Mouse (Mus musculus) E14TG2a.4 (cell line): ENCODE data around the gene Kcnq5.

Experiments used
- CTCF ChIP-seq: conservative IDR thresholded peaks from 2 replicates; pipeline ENCODE4 v1.5.1; 2014; ENCODE audit warnings: low read length
- NANOG ChIP-seq: IDR thresholded peaks from 2 replicates; pipeline ENCODE4 v1.6.1; 2014; ENCODE audit warnings: borderline replicate concordance, low read length, mixed read lengths
- POU5F1 ChIP-seq: IDR thresholded peaks from 2 replicates; pipeline ENCODE4 v1.6.1; 2014; ENCODE audit warnings: low read length, borderline replicate concordance

DNA sequence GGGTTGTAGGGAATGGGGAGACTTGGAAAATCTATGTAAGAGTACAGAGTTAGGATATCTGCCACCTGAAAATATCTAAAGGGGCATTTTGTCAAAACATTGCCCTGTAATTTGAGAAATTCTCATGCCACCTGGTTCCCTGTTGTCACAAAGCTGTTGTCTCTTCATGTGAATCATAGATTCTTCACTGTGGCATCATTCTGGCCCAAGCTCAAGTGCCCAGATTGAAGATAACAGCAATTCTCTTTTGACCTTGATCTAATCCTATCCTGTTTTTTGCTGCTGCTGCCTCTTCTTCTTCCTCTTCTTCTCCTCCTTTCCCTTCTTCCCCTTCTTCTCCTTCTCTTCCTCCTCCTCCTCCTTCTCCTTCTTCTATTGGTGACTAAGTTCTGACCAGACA is 240.5 kb downstream of the Kcnq5 start:
- TF ChIP-seq CTCF (no peak), POU5F1 (no peak), NANOG (no peak)
